Mouse (Mus musculus): ENCODE data around the gene Bclaf1. TPM values are rescaled to one million over a fixed set of nuclear protein-coding genes. Genes with fewer than 3 reads are reported as not detected.

Gene Bclaf1
- total RNA-seq, 2 experiments from 2014 or later = 335 to 857 TPM

DNA sequence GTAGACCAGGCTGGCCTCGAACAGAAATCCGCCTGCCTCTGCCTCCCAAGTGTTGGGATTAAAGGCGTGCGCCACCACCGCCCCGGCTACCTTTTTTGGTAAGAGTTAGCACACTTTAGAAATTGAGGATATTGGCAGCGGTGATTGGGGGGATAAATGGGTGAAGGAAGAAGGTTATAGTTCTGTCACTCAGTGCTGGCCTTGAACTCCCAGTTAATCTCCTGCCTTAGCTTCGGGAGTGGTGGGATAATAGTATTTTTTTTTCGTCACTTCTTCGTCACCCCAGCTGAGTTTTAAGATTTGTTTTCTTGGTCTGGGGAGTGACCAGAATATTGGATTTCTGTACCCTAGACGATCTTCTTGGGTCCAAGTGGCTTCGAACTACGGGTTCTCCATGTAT lies 1.2 kb downstream of the Bclaf1 start:
- ATAC-seq (replicated peaks; ENCODE audit: low FRiP score, low TSS enrichment, poor library complexity, severe bottlenecking) = no peak

DNA sequence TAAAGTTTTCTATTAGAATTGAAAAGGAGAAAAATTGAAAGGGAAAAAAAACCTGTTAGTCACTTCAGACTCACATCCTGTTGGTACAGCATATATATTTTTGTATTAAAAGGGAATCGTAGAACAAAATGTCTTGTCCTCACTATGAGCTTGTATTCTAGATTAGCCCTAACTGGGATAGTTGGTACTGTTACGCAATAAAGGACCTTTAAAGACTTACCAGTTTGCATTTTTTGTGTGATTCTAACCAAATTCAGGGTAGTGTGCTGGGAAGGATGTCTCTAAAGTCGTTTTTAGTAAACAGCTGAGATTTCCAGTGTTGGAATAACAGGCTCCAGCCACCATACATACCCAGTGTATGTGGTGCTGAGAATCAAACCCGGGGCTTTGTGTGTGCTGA lies 1.7 kb downstream of the Bclaf1 start:
- ATAC-seq (replicated peaks; ENCODE audit: low FRiP score, low TSS enrichment, poor library complexity, severe bottlenecking) = no peak

DNA sequence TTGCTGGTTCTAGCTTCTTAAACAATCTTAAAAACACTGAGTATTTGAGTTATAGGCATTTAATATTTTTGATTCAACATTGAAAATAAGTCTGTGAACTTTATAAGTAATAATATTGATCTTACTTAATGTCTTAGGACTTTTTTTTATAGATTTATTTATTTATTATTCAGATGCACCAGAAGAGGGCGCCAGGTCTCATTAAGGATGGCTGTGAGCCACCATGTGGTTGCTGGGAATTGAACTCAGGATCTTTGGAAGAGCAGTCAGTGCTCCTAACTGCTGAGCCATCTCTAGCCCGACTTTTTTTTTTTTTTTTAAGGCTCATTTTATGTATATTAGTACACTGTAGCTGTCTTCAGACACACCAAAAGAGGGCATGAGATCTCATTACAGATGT lies 2.5 kb downstream of the Bclaf1 start:
- ATAC-seq (replicated peaks; ENCODE audit: low FRiP score, low TSS enrichment, poor library complexity, severe bottlenecking) = no peak

DNA sequence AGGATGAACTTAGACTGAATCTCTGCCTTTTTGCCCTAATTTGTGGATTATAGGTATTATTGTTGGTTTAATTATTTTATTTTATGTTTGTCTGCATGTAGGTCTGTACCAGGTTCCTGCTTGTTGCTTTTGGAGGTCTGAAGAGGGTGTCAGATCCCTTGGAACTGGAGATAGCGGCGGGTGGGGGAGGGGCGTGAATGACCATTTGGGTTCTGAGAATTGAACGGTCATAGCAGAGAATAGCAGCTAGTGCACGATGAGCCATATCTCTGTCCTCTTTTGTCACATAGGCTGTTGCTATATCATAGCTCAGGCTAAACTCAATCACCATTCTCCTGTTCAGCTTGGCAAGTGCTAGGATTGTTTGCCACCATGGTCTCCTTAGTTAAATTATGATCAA lies 5.2 kb downstream of the Bclaf1 start:
- no peak for ATAC-seq (replicated peaks; ENCODE audit: low FRiP score, low TSS enrichment, poor library complexity, severe bottlenecking)

DNA sequence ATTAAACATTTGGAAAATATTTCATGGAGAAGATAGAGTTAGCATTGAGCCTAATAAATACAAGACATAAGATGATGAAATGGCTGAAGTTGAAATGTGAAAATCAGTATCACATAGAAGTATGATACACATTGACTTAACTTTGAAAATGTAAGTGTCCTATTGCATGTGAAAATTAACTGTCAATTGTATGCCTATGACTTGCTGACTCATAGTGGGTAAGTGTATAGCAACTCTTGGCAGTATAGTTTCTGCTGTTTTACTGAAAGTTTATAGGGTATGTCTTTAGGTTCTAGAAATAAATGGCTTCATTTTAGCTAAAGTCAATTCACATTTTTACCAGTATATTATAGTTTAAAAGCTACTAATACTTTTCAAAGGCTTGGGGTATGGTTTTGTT lies 14.0 kb downstream of the Bclaf1 start:
- ATAC-seq (replicated peaks; ENCODE audit: low FRiP score, low TSS enrichment, poor library complexity, severe bottlenecking) = no peak

DNA sequence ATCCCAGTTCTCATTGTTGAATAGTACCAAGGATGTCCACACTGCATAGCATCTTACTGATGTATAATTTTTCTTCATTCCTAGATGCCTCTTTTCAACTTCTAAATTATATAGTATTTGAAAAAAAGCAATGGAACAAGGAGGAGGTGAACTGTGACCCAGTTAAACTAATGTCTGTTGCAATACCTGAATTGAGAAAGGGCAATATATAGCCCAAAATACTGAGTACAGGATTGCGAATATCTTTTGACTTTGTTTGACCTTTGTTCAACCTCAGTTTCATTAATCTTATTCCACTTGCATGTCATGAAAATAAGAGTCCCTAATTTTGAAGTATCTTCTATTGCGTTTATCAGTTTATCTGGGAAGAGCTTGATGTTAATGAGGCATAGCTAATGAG lies 19.0 kb downstream of the Bclaf1 start:
- ATAC-seq (replicated peaks; ENCODE audit: low FRiP score, low TSS enrichment, poor library complexity, severe bottlenecking) = no peak

DNA sequence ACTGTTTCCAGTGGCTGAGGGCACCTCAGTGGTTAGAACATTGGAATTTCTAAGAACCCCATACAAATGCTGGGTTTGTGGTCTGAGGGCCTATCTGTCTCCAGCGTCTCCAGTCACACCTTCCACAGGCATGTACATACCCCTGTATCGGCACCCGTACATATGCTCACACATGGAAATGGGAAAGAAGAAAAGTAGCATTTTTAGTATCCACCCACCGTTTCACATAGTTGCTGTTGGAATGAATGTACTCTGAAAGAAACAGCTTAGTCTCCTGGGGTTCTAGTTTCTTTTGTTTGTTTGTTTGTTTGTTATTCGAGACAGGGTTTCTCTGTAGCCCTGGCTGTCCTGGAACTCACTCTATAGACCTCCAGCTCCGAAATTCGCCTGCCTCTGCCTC lies 25.6 kb downstream of the Bclaf1 start:
- ATAC-seq (replicated peaks; ENCODE audit: low FRiP score, low TSS enrichment, poor library complexity, severe bottlenecking) = no peak

DNA sequence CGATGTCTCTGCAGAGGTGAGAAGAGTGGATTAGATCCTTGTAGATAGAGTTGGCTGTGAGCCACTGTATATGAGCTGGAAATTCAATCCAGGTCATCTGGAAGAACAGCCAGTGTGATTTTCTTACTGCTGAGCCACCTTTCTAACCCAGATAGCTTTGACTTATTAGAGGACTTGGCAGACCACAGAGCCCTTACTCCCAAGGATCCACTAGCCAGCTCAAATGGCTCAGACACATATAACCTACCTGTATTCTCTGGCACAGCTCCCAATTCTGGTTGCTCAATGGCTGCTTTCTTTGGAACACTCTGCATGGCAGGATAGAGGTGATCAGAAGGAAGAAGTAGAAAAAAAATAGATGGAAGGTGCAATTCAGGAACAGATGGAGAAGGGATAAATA lies 33.5 kb downstream of the Bclaf1 start:
- ATAC-seq (replicated peaks; ENCODE audit: low FRiP score, low TSS enrichment, poor library complexity, severe bottlenecking) = no peak

DNA sequence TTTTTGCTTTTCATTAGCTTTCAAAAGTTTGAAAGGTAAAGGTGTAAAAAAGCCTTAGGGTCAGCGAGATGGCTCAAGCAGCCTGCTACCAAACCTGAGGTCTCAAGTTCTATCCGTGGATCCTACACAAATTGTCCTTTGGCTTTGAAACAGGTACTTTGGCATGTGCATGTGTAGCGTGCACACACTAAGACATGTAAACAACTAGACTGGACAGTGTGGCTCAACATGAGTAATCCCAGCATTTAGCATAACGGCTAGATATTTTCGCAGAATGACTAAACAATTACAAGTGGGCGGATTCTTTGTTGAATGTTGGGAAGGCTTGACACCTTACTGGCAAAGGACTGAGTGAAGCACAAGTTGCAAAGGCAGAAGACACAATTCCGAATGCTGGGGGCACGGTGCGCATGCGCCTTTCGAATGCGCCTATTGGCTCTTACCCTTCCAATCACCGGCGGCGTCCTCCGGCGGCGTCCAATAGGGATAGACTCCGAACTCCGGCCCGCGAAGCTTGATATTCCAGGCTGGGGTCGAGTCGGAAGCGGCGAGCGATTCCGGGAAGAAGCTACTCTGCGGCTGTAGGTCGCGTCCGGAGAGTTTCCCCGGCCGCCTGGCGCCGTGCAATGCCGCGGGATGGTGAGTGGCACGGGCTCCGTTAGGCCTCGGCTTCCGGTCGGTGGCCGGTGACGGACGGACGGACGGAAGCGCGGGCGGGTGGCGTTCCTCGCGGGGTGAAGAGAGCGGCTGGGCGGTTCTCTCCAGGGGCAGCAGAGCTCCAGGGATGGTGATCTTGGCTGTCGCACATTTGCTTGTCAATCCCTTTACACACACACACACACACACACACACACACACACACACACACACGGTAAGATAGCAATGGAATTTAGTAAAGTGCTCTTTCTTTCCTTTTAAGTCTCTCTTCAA lies 35.3 kb downstream of the Bclaf1 start, which contains the start of gene Mtfr2:
TSS of gene Mtfr2 (plus strand) at position 486 of the 930 bp plus-strand sequence.
- ATAC-seq (replicated peaks; ENCODE audit: low FRiP score, low TSS enrichment, poor library complexity, severe bottlenecking) = peak; percentile 89

DNA sequence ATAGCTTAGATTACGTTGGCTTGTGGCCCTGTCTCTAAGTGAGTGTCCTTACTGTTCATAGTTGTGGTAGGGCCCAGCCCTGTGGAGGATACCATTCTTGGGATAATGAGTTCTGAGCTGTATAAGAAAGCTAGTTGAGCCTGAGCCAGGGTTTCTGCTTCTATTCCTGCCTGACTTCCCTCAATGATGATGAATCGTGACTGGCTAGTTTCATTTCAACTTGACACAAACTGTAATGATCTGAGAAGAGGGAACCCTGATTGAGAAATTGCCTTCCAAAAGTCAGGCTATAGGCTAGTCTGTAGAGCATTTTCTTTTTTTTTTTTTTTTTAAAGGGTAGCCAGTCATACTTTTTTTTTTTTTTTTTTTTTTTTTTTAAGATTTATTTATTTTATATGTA lies 36.6 kb downstream of the Bclaf1 start:
- ATAC-seq (replicated peaks; ENCODE audit: low FRiP score, low TSS enrichment, poor library complexity, severe bottlenecking) = no peak

DNA sequence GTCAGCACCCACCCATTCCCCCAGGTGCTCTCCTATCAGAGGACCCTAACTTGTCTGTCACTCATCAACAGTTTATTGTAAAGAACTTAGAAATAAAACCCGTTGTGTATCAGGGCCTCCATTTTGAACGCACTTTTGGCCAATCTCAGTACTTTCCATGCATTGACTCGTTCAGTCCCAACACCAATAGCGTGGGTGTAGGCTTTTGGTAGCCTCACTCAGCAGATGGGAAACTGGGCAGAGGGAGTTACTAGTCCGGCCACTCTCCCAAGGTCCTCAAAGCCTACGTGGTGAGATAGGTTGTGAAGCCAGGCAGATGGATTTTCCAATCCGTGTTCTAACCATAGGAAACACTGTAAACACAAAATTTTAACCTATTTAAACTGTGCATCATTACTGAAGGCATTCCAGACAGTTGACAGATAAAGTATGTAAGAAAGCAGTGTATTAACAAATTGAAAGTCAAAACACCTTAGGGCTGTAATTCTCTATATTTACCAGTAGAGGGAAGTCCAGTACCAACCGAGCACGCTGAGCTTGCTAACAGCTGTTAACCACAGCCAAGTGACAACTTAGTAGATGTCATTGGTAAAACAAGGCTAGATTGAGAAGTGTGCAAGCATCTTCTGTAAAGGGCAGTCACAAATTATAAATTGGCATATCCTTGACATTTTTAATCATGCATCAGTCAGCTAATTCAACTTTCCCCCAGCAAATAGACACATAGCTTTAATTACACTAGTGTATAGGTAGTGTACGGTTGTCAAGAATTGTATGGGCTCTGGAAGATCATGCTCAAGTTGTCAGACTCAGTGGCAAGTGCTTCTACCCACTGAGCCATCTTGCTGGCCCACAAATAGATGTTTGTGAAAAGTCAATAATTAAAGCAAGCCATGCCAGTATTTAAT lies 49.5 kb downstream of the Bclaf1 start:
- peak; percentile 70 for ATAC-seq (replicated peaks; ENCODE audit: low FRiP score, low TSS enrichment, poor library complexity, severe bottlenecking)

DNA sequence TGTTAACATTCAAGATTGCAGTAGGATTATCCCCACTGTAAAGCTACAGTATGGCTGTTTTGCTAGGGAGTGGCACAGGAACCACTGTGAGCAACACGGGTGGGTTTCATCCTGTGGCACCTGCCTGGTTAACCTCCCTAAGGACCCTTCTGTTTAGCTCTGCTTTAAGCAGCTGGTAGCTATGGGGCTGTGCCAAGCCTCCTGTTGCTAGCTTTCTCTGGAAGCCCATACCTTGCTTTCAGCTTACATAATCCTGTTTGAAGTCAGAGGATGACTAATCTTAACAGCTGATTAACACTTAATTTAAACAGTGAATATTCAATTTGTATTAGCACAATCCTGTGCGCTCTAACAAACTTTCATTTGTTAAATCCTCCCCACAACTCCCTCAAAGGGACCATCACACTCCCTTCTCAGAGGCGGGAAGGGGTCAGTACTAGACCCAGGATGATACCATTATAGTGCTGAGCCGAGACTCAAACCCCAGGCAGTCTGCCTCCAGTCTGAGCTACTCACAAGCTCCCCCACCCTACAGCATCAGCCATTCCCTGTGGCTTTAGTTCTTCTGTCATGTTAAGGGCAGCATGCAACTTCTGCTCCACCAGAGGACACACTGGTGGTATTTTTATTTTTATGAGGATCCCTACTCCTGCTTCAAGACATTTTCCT lies 50.3 kb downstream of the Bclaf1 start:
- no peak for ATAC-seq (replicated peaks; ENCODE audit: low FRiP score, low TSS enrichment, poor library complexity, severe bottlenecking)

DNA sequence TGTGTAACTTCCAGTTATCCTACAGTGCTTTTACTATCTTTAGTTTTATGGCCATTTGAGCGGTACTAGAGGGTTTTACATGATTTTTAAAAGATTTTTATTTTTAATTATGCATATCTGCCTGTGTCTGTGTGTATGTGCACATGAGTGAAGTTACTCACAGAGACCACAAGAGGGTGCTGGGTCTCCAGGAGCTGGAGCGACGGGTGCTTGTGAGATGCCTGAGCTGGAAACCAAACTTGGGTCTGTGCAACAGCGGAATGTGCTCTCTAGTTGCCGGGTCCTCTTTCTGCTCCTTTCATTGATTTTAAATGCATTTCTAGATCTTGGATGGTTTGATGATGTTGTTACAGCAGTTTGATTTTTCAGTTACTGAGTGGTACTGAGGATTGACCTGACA lies 59.8 kb downstream of the Bclaf1 start:
- no peak for ATAC-seq (replicated peaks; ENCODE audit: low FRiP score, low TSS enrichment, poor library complexity, severe bottlenecking)

DNA sequence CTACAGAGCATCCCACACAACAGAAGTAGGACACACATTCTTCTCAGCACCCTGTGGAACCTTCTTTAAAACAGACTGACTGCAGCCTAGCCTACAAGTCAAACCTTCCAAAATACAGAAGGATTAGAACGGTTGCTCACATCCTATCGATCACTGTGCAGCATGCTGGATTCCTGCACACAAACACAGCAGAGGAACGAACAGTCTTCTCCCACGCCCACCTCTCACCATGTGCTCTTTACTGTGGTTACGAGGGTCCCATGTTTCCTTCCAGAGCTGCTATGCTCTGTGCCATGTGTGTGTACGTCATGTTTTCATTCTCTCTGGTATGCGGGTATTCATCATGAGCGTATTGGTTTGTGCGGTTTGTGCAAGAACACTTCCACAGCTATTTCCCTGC lies 65.4 kb downstream of the Bclaf1 start:
- no peak for ATAC-seq (replicated peaks; ENCODE audit: low FRiP score, low TSS enrichment, poor library complexity, severe bottlenecking)

DNA sequence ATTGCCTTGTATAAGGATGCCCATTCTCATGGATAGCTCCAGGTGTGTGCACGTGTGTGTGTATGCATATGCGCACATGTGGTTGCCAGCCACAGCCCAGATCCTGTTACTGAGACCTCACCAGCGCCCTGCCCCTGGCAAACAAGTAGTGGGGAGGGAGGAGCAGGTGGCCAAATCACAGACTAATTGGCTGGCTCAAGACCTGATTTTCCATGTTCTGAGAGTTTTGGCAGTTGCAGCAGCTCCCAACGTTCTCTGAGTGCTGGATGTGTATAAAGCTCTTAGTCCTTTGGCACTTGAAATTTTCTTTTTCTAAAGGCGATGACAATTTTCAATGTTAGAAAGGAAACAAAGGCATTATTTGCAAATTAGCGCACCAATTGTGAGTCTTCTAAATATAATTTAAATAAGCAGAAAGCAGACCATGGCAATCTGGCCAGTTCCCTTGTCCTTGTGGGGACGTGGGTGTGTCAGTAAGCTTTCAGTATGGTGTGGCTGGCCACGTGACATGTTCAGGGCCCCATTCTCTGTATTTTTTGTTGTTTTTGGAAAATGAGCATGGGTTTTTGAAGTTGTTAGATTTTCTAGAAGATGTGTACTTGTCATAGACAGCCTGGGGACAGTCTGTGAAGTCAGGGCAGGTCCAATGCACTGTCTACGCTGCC lies 66.9 kb downstream of the Bclaf1 start:
- ATAC-seq (replicated peaks; ENCODE audit: low FRiP score, low TSS enrichment, poor library complexity, severe bottlenecking) = no peak

DNA sequence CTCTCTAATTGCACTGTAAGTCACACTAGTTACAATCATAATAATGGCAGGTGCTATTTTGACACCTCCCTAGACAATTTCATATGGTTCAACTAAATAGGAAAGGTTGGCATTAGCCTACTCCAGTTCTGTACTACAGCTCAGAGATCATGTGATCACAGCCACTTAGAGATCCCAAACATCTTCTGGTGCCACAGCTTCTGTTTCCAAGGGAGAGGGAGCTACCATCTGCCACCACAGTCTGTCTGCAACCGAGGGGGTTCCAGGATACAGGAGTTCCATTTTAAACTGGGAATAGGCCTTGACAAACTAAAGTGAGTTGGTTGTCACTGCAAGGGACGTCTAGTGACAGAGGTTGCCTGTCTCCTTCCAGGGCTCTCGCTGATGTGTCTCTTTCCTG lies 68.5 kb downstream of the Bclaf1 start:
- no peak for ATAC-seq (replicated peaks; ENCODE audit: low FRiP score, low TSS enrichment, poor library complexity, severe bottlenecking)

DNA sequence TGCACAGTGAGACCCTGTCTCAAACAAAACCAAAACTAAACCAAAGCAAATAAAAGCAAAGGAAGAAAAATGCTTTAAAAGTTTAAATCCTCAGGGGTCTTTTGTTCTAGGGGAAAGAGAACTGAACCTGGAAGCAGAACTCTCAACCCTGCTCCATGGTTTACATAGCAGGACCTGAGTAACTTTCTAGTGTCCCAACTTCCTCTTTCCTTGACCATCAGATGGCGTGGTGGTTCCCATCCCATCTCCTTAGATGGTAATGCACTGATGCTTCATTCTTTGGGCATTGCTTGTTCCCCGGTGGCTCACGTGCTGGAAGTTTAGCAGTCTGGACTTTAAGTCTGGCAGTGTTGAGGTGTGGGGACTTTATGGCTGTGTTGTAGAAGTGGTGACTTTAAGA lies 69.1 kb downstream of the Bclaf1 start:
- ATAC-seq (replicated peaks; ENCODE audit: low FRiP score, low TSS enrichment, poor library complexity, severe bottlenecking) = no peak

DNA sequence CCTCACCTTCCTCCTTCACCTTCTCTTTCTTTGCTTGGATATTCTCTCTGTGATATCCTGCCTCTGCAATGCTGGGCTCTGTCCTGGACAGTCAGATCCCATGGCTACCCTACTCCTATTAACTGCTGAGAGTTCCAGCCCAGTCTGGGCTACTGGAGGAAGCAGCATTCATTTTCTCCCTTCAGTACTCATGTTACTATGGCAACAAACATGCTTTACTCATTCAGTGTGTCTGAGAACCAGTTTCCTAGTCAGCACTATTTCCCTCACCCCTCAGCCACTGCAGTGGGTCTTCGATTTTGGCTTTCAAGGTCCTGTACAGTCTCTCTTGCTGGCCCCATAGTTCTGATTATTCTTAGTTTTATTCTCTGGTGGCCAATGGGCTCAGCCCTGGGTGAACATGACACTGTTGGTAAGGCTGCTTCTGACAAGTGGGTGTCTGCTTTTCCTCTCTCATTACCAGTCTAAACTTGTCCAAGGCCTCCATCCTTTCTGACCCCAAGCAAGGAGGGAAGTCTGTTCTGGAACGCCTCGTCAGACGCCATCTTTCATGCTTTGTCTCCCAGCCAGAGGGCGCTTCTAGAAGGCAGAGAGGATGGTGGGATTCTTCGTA lies 70.6 kb downstream of the Bclaf1 start:
- no peak for ATAC-seq (replicated peaks; ENCODE audit: low FRiP score, low TSS enrichment, poor library complexity, severe bottlenecking)

DNA sequence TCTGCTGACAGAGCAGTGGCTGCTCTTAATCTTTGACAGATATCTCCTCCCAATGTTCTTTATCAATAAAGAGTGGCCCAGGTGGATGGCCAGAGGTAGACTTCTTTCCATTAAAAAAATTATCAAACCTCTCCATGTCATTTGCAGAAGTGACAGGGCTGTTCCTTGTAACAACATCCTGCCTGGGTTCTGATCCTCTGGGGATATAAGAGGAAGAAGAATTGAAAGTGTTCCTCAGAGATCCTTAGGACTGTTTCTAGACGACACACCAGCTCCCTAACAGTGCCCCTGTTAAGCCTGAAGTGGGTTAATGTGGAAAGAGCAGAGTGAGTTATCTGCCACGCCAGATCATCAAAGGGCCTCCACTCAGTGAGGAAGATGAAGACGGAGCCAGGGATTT lies 78.3 kb downstream of the Bclaf1 start:
- no peak for ATAC-seq (replicated peaks; ENCODE audit: low FRiP score, low TSS enrichment, poor library complexity, severe bottlenecking)

Measured in megakaryocyte-erythroid progenitor cell, adult 5-6 weeks (primary cell).